Mouse (Mus musculus): Measurements from ENCODE around the gene Farp1. TPM values are rescaled to one million over a fixed set of nuclear protein-coding genes. Genes with fewer than 3 reads are reported as not detected.
"Not testable (repeated sequence)": the region's sequence is repeated elsewhere in the genome, so short reads cannot be mapped to it uniquely, and the experiment has no call there.

Farp1 gene
- total RNA-seq, 2 experiments from 2014 or later, result 127 to 137 TPM

- no peak for DNase-seq (ENCODE audit: low spot score in 2 of 2)
- intact Hi-C loops (cut with DNase I), result no loop called here
Observed at GRCm38 (mm10) chr14:121164866-121165265, 129.9 kb downstream of the Farp1 start.

- intact Hi-C loops (cut with DNase I), result no loop called here
- DNase-seq (ENCODE audit: low spot score in 2 of 2), result peak; percentile 42 to 62
Observed at GRCm38 (mm10) chr14:121165408-121166037, 130.5 kb downstream of the Farp1 start.

GRCm38 (mm10) chr14:121166038-121166436 is 131.0 kb downstream of the Farp1 start:
- DNase-seq (ENCODE audit: low spot score in 2 of 2), result no peak
- intact Hi-C loops (cut with DNase I), result no loop called here

GRCm38 (mm10) chr14:121168716-121169115 is 133.7 kb downstream of the Farp1 start:
- no peak for DNase-seq (ENCODE audit: low spot score in 2 of 2)
- intact Hi-C loops (cut with DNase I), result no loop called here

- no peak for DNase-seq (ENCODE audit: low spot score in 2 of 2)
- intact Hi-C loops (cut with DNase I), result no loop called here
Observed at GRCm38 (mm10) chr14:121170321-121170720, 135.3 kb downstream of the Farp1 start.

GRCm38 (mm10) chr14:121172065-121173036 is 137.4 kb downstream of the Farp1 start:
- DNase-seq (ENCODE audit: low spot score in 2 of 2), result peak; percentile 68 to 70
- intact Hi-C loops (cut with DNase I), result no loop called here

GRCm38 (mm10) chr14:121175385-121175784 is 140.4 kb downstream of the Farp1 start:
- intact Hi-C loops (cut with DNase I), result no loop called here
- no peak for DNase-seq (ENCODE audit: low spot score in 2 of 2)

- intact Hi-C loops (cut with DNase I), result no loop called here
- DNase-seq (ENCODE audit: low spot score in 2 of 2), result no peak
Observed at GRCm38 (mm10) chr14:121175861-121176260, 140.9 kb downstream of the Farp1 start.

GRCm38 (mm10) chr14:121177907-121178306 is 142.9 kb downstream of the Farp1 start:
- no peak for DNase-seq (ENCODE audit: low spot score in 2 of 2)
- intact Hi-C loops (cut with DNase I), result no loop called here

- intact Hi-C loops (cut with DNase I), result no loop called here
- DNase-seq (ENCODE audit: low spot score in 2 of 2), result no peak
Observed at GRCm38 (mm10) chr14:121180611-121181010, 145.6 kb downstream of the Farp1 start.

GRCm38 (mm10) chr14:121181798-121182197 is 146.8 kb downstream of the Farp1 start:
- DNase-seq (ENCODE audit: low spot score in 2 of 2), result no peak
- intact Hi-C loops (cut with DNase I), result no loop called here

- intact Hi-C loops (cut with DNase I), result no loop called here
- DNase-seq (ENCODE audit: low spot score in 2 of 2), result no peak
Observed at GRCm38 (mm10) chr14:121182967-121183366, 148.0 kb downstream of the Farp1 start.

- intact Hi-C loops (cut with DNase I), result no loop called here
- DNase-seq (ENCODE audit: low spot score in 2 of 2), result no peak
Observed at GRCm38 (mm10) chr14:121183414-121184130, 148.6 kb downstream of the Farp1 start.

- DNase-seq (ENCODE audit: low spot score in 2 of 2), result no peak
- intact Hi-C loops (cut with DNase I), result no loop called here
Observed at GRCm38 (mm10) chr14:121184351-121184750, 149.4 kb downstream of the Farp1 start.

- no peak for DNase-seq (ENCODE audit: low spot score in 2 of 2)
- intact Hi-C loops (cut with DNase I), result no loop called here
Observed at GRCm38 (mm10) chr14:121186402-121186894, 151.4 kb downstream of the Farp1 start.

GRCm38 (mm10) chr14:121189840-121190239 is 154.8 kb downstream of the Farp1 start:
- not testable (repeated sequence) for DNase-seq (ENCODE audit: low spot score in 2 of 2)
- intact Hi-C loops (cut with DNase I), result loop anchor here (10.0 kb wide), 1 partner anchor 155 kb away; the partner anchor contains the start of gene Farp1

GRCm38 (mm10) chr14:121190386-121190785 is 155.4 kb downstream of the Farp1 start:
- DNase-seq (ENCODE audit: low spot score in 2 of 2), result no peak
- intact Hi-C loops (cut with DNase I), result loop anchor here (10.0 kb wide), 1 partner anchor 156 kb away; the partner anchor contains the start of gene Farp1

- peak in 1 of 2 experiments; percentile 67 for DNase-seq (ENCODE audit: low spot score in 2 of 2)
- intact Hi-C loops (cut with DNase I), result loop anchor here (10.0 kb wide), 1 partner anchor 157 kb away; the partner anchor contains the start of gene Farp1
Observed at GRCm38 (mm10) chr14:121191739-121192138, 156.7 kb downstream of the Farp1 start.

GRCm38 (mm10) chr14:121192394-121192793 is 157.4 kb downstream of the Farp1 start:
- intact Hi-C loops (cut with DNase I), result loop anchor here (10.0 kb wide), 1 partner anchor 158 kb away; the partner anchor contains the start of gene Farp1
- DNase-seq (ENCODE audit: low spot score in 2 of 2), result no peak

All from left cerebral cortex, postnatal 14 days (tissue).